Mouse (Mus musculus) heart, embryonic 14.5 days (tissue): ENCODE results near the gene Tecpr1. TPM values are rescaled to one million over a fixed set of nuclear protein-coding genes. Genes with fewer than 3 reads are reported as not detected.

ENCODE experiments used
- ATAC-seq: fragments of 200-750 bp; cut with Nextera tagmentation; 2 replicates; pipeline ENCODE4 v1.8.0; 2017; ENCODE audit warnings: low read depth, moderate TSS enrichment; ENCODE audit not compliant: insufficient number of reproducible peaks, insufficient read depth, low FRiP score
- H3K27ac ChIP-seq, 2 experiments: fragments of 200-500 bp in 1 of 2; fragments of 300-500 bp in 1 of 2; sonication (generic) in 1 of 2; replicated peaks in 1 of 2; 2 replicates each; pipeline ENCODE4 v1.5.1; 2012 to 2014; ENCODE audit warnings: low read depth in 2 of 2, low read length in 2 of 2, control low read depth in 1 of 2, mild to moderate bottlenecking in 1 of 2, mixed read lengths in 1 of 2; ENCODE audit not compliant: control insufficient read depth in 1 of 2, insufficient read depth in 1 of 2
- H3K27me3 ChIP-seq: fragments of 300-500 bp; sonication (generic); 2 replicates; pipeline ENCODE4 v1.6.1; 2014; ENCODE audit warnings: mild to moderate bottlenecking, low read length, control low read depth; ENCODE audit not compliant: control insufficient read depth, insufficient read depth
- H3K36me3 ChIP-seq: fragments of 300-500 bp; sonication (generic); 2 replicates; pipeline ENCODE4 v1.6.1; 2014; ENCODE audit warnings: mild to moderate bottlenecking, control low read depth, low read length, mixed read lengths; ENCODE audit not compliant: control insufficient read depth, insufficient read depth
- H3K4me1 ChIP-seq, 2 experiments: fragments of 200-500 bp in 1 of 2; fragments of 300-500 bp in 1 of 2; sonication (generic) in 1 of 2; 2 replicates each; pipeline ENCODE4 v1.6.1; 2012 to 2014; ENCODE audit warnings: low read length in 2 of 2, control low read depth in 1 of 2, mixed read lengths in 1 of 2; ENCODE audit not compliant: control insufficient read depth in 2 of 2, insufficient read depth in 2 of 2
- H3K4me2 ChIP-seq: fragments of 300-500 bp; sonication (generic); 2 replicates; pipeline ENCODE4 v1.6.1; 2014; ENCODE audit warnings: mild to moderate bottlenecking, low read length
- H3K4me3 ChIP-seq, 2 experiments: fragments of 200-500 bp in 1 of 2; fragments of 300-500 bp in 1 of 2; sonication (generic) in 1 of 2; 2 replicates each; pipeline ENCODE4 v1.5.1; 2012 to 2014; ENCODE audit warnings: low read length in 2 of 2, mild to moderate bottlenecking in 2 of 2, control low read depth in 1 of 2, low read depth in 1 of 2, moderate library complexity in 1 of 2; ENCODE audit not compliant: control insufficient read depth in 1 of 2, insufficient read depth in 1 of 2
- H3K9ac ChIP-seq: fragments of 300-500 bp; sonication (generic); 2 replicates; pipeline ENCODE4 v1.6.1; 2014; ENCODE audit warnings: mild to moderate bottlenecking, low read length
- H3K9me3 ChIP-seq: fragments of 300-500 bp; sonication (generic); 2 replicates; pipeline ENCODE4 v1.6.1; 2016; ENCODE audit warnings: low read length, control low read depth; ENCODE audit not compliant: control insufficient read depth
- WGBS: fragments of 180-500 bp; shearing (Covaris S2); extraction: QIAGEN DNeasy Blood & Tissue Kit; methylation state at CpG from one replicate; pipeline ENCODE4 v1.1.7; 2014; 5-methylcytosine and 5-hydroxymethylcytosine counted together
- polyA plus RNA-seq: library from polyadenylated mRNA; unstranded; fragments of >200 nt; fragmentation: Nextera tagmentation; extraction: Ambion mirVana; gene quantifications from 2 replicates; pipeline ENCODE4 v1.2.1, GENCODE M21; 2014

The Tecpr1 gene
- polyA plus RNA-seq, 1 experiment from 2014 or later: 14.4 TPM

DNA sequence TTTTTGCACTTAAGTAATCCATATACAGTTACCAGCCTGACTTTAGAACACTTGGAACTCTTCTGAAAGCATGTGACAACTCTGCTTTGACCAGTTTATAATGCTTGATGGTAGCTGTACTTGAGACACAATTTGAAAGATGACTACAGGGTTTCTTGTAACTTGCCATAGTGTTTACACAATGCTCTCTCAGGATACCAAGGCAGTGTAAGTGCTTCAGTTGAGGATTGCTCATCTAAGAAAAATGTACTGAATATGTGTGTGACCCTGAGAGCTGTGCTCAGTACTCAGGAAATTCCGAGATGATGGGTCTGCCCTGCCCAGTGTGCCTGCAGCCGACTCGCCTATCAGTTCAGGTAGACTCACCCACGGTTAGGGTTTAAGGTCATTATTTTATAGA lies 72.1 kb downstream of the Tecpr1 start:
- peaks cover 40% of the 10 kb centered on the region for H3K36me3 ChIP-seq
- no peak overlapping the region for H3K4me3 ChIP-seq
- no peak overlapping the region for H3K9ac ChIP-seq
- no peaks in the 10 kb centered on the region for H3K9me3 ChIP-seq
- WGBS: 79% methylated on average over 4 of the region's 4 CpGs
- H3K27ac ChIP-seq: no peak overlapping the region
- H3K27me3 ChIP-seq: no peaks in the 10 kb centered on the region
- H3K4me1 ChIP-seq: peaks cover 2 to 18% of the 10 kb centered on the region in 2 experiments; a peak in 2 of 4 replicates
- H3K4me2 ChIP-seq: no peak overlapping the region
- ATAC-seq: no peak

DNA sequence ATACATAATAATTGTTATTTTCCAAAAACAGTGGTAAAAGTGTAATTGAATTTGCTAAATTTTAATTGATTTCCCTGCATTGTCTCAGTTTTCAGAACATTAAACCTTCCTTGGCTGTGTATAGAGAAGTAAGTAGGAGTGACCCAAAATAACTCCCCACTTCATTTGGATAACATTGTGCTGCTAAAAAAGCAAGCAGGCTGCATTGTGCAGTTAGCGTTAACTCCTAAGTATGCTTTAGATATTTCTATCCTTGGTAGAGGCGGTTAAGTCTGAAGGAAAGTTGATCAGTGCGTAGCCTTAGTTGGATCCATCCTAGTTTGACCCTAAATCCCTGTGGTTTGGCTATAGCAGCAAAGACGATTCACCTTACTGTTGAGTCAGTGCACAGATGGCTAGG lies 73.9 kb downstream of the Tecpr1 start:
- ATAC-seq: no peak
- WGBS: 58% methylated on average over 4 of the region's 4 CpGs
- Histone ChIP-seq H3K27me3 (no peaks in the 10 kb centered on the region), H3K36me3 (peaks cover 51% of the 10 kb centered on the region), H3K4me2 (0 out of 2 replicates have a peak overlapping the region, but pooled peaks have one; percentile 13), H3K27ac (peak overlapping the region in 1 of 2 experiments; percentile 7; a peak in 1 of 4 replicates), H3K4me1 (peaks cover 2 to 18% of the 10 kb centered on the region in 2 experiments; a peak in 2 of 4 replicates), H3K4me3 (no peak overlapping the region), H3K9ac (no peak overlapping the region), H3K9me3 (no peaks in the 10 kb centered on the region)

GRCm38 (mm10) chr5:144146898-144147297 lies 76.5 kb downstream of the Tecpr1 start:
- Histone ChIP-seq H3K36me3 (peaks cover 50% of the 10 kb centered on the region), H3K27ac (0 out of 4 replicates have a peak overlapping the region, but pooled peaks of 1 of the 2 experiments have one; percentile 1), H3K9ac (no peak overlapping the region), H3K9me3 (no peaks in the 10 kb centered on the region), H3K4me2 (no peak overlapping the region), H3K4me3 (no peak overlapping the region), H3K4me1 (peaks cover 2 to 15% of the 10 kb centered on the region in 2 experiments; a peak in 2 of 4 replicates), H3K27me3 (no peaks in the 10 kb centered on the region)
- no peak for ATAC-seq

Other genes starting within 250 kb of the Tecpr1 start
- 49.7 and 51.5 TPM in 2 replicates for gene Ccz1, start 208.7 kb downstream of the Tecpr1 start, polyA plus RNA-seq
- not detected in 2 replicates for gene Ocm, start 196.9 kb downstream of the Tecpr1 start, polyA plus RNA-seq
- gene Lmtk2, start 123.2 kb downstream of the Tecpr1 start, polyA plus RNA-seq: 4.4 and 4.7 TPM in 2 replicates
- 0.05 and 0.09 TPM in 2 replicates for gene Bhlha15, start 33.3 kb downstream of the Tecpr1 start, polyA plus RNA-seq
- 187 and 204 TPM in 2 replicates for gene Bri3, start 20.8 kb upstream of the Tecpr1 start, polyA plus RNA-seq
- gene Baiap2l1, start 134.5 kb upstream of the Tecpr1 start, polyA plus RNA-seq: 10.8 and 11.0 TPM in 2 replicates